Mouse (Mus musculus) CD4-positive, CD25-positive, alpha-beta regulatory T cell, adult 4 months (primary cell): Measurements from ENCODE around the gene Mindy2. TPM values are rescaled to one million over a fixed set of nuclear protein-coding genes. Genes with fewer than 3 reads are reported as not detected.

Experiments used
- ATAC-seq: one replicate; pipeline ENCODE4 v1.8.0; 2017
- polyA plus RNA-seq, 2 experiments: library from polyadenylated mRNA; unstranded; fragments of 100-300 nt; shearing (Covaris generic); gene quantifications; one replicate each; pipeline ENCODE4 v1.2.1; 2017

Gene Mindy2
- polyA plus RNA-seq: 10 to 100 TPM in 1 of 2 experiments, 1 to 10 TPM in 1; 9.1 to 20.3 TPM

- peak; percentile 92 for ATAC-seq
Observed at GRCm38 (mm10) chr9:70657013-70657967, at the start of gene Mindy2. Mindy2 (minus strand) TSS chr9:70657174.

DNA sequence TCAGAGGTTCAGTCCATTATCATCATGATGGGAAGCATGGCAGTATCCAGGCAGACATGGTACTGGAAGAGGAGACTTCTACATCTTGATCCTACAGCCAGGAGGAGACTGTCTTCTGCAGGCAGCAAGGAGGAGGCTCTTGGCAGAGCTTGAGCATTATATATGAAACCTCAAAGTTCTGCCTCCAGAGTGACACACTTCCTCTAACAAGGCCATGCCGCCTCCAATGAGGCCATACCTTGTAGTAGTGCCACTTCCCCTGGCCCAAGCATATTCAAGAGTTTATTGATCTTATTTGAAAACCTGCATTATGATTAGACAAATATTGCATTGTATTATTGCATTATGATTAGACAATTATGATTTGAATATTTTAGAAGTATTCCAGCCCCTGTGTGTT, 49.5 kb upstream of the Mindy2 start:
- no peak for ATAC-seq

DNA sequence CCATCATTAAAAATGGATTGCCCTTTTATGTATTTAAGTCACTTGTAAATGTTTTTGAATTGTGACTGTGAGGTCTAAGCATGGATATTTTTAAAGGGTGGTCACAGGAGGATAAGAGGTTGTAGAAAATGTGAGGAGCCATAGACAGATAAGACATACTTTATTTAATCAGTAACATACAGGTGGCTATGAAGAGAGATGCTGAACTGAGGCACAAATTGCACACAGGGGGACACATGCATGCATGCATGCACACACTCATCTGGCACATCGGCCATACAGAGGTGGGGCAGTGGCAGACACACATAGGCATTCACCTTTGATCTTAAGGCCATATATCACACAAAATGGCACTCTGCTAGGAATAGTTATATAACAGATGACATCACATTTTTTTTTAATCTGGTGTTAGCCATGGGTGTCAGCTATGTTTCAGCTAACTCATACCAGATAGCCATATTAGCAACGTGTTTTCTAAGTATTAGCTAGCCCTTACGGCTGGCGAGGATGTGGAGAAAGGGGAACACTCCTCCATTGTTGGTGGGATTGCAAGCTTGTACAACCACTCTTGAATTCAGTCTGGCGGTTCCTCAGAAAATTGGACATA, 46.7 kb upstream of the Mindy2 start:
- no peak for ATAC-seq

- ATAC-seq: no peak
Observed at GRCm38 (mm10) chr9:70698090-70698489, 41.1 kb upstream of the Mindy2 start.

DNA sequence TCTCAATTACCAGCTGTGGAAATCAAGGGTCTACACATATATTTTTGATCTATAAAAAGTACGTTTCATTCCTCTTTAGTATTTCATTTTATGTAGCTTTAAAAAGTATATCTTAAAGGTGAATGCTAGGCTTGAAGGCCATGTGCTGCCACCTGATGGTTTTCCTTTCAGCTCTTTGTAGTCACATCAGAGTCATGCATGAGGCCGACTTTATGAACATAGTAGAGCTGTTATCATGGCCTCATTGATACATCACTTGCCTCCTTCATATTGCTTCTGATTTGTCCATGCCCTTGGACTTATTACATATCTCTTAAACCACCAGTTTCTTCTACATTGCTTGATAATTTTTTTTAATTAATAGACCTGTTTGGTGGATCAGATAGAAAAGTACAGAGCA, 38.7 kb upstream of the Mindy2 start:
- no peak for ATAC-seq

GRCm38 (mm10) chr9:70691772-70692693, 35.1 kb upstream of the Mindy2 start:
- ATAC-seq: peak; percentile 85

DNA sequence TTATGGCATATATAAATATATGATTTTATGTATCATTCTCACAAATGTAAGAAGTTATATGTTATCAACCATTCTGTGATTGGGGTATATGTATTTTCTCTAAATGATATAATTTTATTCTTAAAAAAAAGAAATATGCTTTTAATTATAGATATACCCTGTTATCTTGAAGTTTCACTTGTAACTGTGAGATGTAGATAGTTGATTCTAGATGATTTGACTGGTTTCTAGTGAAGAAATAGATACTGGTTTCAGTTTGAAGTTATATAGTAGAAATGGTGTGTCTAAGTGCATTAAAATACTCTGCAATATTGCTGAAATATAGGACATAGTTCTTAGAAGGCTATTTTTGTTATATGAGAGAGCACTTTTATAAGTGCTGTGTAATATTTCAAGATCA, 33.6 kb upstream of the Mindy2 start:
- no peak for ATAC-seq

- no peak for ATAC-seq
Observed at GRCm38 (mm10) chr9:70689926-70690325, 33.0 kb upstream of the Mindy2 start.

GRCm38 (mm10) chr9:70688301-70688968, 31.5 kb upstream of the Mindy2 start:
- ATAC-seq: no peak

- ATAC-seq: no peak
Observed at GRCm38 (mm10) chr9:70682202-70682601, 25.2 kb upstream of the Mindy2 start.

DNA sequence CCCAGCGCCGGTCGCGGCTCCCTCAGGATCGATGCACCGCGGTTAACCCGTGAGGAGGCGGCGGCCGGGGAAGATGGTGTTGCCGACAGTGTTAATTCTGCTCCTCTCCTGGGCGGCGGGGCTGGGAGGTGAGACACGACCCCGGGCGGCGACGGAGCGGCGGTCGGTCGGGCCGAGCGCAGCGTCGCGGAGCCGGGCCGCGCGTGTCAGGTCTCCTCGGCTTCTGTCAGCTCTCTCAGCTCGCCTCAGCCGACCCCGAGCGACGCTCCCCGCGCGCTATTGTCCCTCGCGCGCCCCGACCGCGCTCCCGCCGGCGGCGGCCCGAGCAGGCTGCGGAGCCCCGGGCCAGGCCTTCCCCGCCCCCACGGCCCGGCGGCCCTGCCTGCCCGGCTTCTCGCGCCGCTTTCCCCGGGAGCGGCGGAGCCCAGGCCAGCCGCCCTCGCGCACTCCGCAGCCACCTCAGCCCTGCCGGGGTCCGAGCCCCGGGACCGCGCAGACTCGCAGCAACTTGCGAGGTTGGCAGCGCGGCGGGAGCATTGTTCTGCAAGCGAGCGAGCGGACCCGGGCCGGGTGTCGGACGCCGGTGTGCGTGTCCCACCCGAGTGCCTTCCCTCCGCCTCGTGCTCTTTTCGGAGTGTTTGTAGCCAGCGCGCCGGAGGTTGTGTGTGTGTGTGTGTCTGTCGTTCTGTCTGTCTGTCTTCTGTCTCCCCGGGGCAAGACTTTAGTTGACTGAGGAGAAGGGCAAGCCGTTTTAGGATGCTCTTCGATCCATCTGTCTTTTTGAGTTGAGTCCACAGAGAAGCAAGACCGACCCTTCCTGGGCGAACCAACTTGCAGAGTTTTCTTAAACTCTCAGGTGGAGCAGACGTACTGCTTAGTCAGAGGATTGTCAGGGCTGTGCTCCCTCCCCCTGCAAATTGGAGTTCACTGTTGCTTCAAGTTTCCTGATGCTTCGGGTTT, 22.4 kb upstream of the Mindy2 start:
- ATAC-seq: peak; percentile 38

DNA sequence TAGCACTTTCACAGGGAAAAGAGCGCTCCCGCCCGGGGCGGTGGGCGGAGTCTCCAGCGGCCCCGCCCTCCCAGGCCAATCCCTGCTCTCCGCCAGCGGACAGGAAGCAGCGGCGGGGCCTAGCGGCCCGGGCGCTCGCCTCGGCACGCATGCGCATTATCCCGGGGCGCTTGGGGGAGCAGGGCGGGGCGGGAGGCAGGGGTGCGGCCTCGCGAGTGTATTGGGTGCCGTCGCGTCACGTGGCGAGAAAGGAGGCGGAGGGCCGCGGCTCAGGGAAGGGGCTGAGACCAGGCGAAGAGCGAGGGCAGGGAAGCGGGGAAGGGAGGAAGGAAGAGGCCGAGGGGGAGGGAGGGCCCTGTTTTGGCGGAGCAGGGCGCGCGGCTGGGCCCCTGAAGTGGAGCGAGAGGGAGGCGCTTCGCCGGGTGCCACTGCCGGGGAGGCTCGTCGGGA, 21.7 kb upstream of the Mindy2 start, which contains the start of gene Adam10:
Adam10 (plus strand) TSS at position 316 of the 450 bp plus-strand sequence.
- ATAC-seq: peak; percentile 94

DNA sequence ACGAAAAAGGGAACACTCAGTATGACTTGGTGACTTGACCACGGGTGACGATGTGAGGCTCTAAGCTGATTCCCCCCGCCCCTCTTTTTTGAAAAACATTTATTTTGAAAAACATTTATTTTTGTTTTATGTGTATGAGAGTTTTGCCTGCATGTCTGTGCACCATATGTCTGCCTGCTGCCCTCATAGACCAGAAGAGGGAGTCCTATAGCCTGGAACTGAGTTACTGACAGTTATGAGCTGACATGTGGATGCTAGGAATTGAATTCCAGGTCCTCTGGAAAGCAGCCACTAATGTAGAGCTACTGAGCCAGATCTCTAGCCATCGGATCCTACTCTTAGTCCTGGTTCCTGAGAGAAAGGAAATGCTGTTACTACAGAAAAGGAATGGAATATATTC, 19.0 kb upstream of the Mindy2 start:
- no peak for ATAC-seq

- ATAC-seq: no peak
Observed at GRCm38 (mm10) chr9:70675117-70675516, 18.1 kb upstream of the Mindy2 start.

DNA sequence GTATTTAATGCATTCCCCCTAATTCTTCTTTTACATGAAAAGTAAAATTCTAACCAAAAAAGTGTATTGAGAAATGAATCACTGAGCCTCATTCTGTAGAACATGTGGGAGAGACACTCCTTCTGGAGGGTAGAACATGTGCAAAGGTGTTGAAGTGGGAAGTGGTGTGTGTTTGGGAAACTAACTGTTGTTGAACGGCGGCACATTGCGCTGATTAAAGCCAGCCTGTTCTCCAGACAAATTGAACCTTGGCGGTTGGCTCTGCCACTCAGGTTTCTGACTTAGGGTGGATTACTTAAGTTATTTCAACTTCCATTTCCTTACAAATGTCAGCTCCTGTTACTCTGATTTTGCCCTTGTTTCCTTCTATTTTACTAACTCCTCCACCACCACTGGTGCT, 16.7 kb upstream of the Mindy2 start:
- no peak for ATAC-seq

DNA sequence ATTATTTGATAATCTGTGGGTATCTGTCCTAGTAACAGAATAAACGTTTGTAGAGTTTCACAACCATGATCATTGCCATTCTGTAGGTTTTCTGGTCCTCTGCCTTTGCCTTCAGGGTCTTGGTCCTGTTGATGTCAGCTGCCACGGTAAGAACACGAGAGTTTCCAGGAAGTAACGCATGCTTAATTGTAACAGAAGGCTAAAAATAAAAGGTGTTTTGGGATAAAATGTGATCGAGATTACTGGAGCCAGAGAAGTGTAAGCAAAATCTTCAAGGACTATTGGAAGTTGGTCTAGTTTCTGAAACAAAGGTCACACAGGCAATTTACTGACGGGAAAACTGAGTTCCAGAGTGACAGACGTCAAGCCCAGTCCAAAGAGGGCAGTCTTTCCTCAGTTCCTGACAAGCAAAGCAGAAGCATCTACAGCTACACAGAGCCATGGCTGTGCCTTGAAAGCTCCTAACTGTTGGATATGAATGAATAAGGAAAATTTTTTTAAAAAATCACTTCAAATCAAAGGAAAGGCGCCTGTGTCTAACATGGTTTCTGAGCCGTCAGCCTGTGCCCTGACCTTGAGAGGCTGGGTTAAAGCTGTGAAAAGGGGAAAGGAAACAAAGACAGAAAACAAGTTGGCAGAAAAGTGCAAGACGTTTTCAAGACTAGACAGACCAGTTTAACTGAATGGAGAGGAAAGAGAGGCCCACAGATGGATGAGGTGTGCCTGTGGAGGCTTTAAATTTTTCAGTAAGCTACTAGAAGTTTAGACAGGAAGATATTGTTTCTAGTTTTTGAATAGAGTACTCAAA, 15.0 kb upstream of the Mindy2 start:
- peak; percentile 48 for ATAC-seq

- peak; percentile 96 for ATAC-seq
Observed at GRCm38 (mm10) chr9:70671278-70671677, 14.3 kb upstream of the Mindy2 start.

- no peak for ATAC-seq
Observed at GRCm38 (mm10) chr9:70670381-70670780, 13.4 kb upstream of the Mindy2 start.

GRCm38 (mm10) chr9:70669197-70669596, 12.2 kb upstream of the Mindy2 start:
- ATAC-seq: no peak

DNA sequence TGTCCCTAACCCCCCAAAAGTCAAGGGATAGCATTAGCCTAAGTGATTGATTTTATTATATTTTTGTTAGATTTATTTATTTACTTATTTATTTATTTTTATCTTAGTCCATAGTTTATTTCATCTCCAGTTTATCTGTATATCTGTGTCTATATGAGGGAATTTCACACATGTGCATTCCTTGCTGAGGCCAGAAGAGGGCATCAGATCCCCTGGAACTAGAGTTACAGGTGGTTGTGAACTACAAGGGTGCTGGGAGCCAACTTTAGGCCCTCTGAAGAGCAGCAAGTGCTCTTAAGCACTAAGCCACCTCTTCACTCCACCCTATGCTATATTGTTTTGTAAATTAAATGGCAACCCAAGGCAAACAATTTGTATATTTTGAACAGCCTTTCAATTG, 11.1 kb upstream of the Mindy2 start:
- ATAC-seq: no peak
